Mouse (Mus musculus): ENCODE measurements around the gene Hoxa7.

GRCm38 (mm10) chr6:52183311-52184080, 38.2 kb downstream of the Hoxa7 start:
- TF ChIP-seq CTCF (IDR thresholded peaks at IDR 0.05; ENCODE audit: low read depth), result no peak
- TF ChIP-seq EP300 (IDR thresholded peaks at IDR 0.05; ENCODE audit: low read depth), result no peak
